Mouse (Mus musculus) adrenal gland, adult 2 months (tissue): ENCODE results near the gene Nol3. TPM values are rescaled to one million over a fixed set of nuclear protein-coding genes. Genes with fewer than 3 reads are reported as not detected.
"Not testable (repeated sequence)": the region's sequence is repeated elsewhere in the genome, so short reads cannot be mapped to it uniquely, and the experiment has no call there.

Source experiments
- DNase-seq: peaks from one replicate; pipeline ENCODE4 v3.0.0; 2021
- long read RNA-seq: library from polyadenylated mRNA; stranded (forward); transcript quantifications from one replicate; pipeline ENCODE4 v2.0.0, GENCODE M21; 2021
- polyA plus RNA-seq: library from polyadenylated mRNA; depleted of rRNA; stranded (reverse); fragments of >200 nt; gene quantifications from 2 replicates; pipeline ENCODE4 v1.2.3, GENCODE M21; 2012; rRNA removed
- total RNA-seq, 2 experiments: library from RNA; stranded (reverse); gene quantifications; 2 replicates each; pipeline ENCODE4 v1.2.3; 2021

Gene Nol3
- total RNA-seq = 10 to 100 TPM in 1 of 2 experiments, 1 to 10 TPM in 1; 6.2 to 10.3 TPM
- 4.4 and 5.3 TPM in 2 replicates for polyA plus RNA-seq
- long read RNA-seq, transcript Nol3-201 (4 exons, 3,176 nt) = major isoform, 5 of 8 reads
- long read RNA-seq, partial matches to known transcripts = 2 of 8 reads
- long read RNA-seq, other reads (novel, unspliced or antisense) = 1 of 8 reads

- no peak for DNase-seq
Observed at GRCm38 (mm10) chr8:105275840-105276239, at the start of gene Nol3. Nol3 (plus strand) TSS chr8:105276140.

GRCm38 (mm10) chr8:105231503-105232320 lies 44.2 kb upstream of the Nol3 start:
- DNase-seq = no peak

GRCm38 (mm10) chr8:105232321-105232693 lies 43.6 kb upstream of the Nol3 start:
- DNase-seq = not testable (repeated sequence)

GRCm38 (mm10) chr8:105233126-105233935 lies 42.6 kb upstream of the Nol3 start:
- DNase-seq = no peak

GRCm38 (mm10) chr8:105235206-105235605 lies 40.7 kb upstream of the Nol3 start:
- no peak for DNase-seq

- no peak for DNase-seq
Observed at GRCm38 (mm10) chr8:105237442-105238142, 38.3 kb upstream of the Nol3 start.

- DNase-seq = no peak
Observed at GRCm38 (mm10) chr8:105241016-105241415, 34.9 kb upstream of the Nol3 start.

- DNase-seq = no peak
Observed at GRCm38 (mm10) chr8:105251954-105252353, 24.0 kb upstream of the Nol3 start.

GRCm38 (mm10) chr8:105252680-105253537 lies 23.0 kb upstream of the Nol3 start:
- no peak for DNase-seq

- no peak for DNase-seq
Observed at GRCm38 (mm10) chr8:105253766-105254151, 22.2 kb upstream of the Nol3 start.

- peak; percentile 90 for DNase-seq
Observed at GRCm38 (mm10) chr8:105254152-105254965, 21.6 kb upstream of the Nol3 start.

GRCm38 (mm10) chr8:105254966-105255350 lies 21.0 kb upstream of the Nol3 start, which contains the start of gene B3gnt9:
B3gnt9 (minus strand) TSS chr8:105255153.
- peak; percentile 52 for DNase-seq

GRCm38 (mm10) chr8:105257318-105258114 lies 18.4 kb upstream of the Nol3 start:
- DNase-seq = no peak

- no peak for DNase-seq
Observed at GRCm38 (mm10) chr8:105258911-105259720, 16.8 kb upstream of the Nol3 start.

GRCm38 (mm10) chr8:105259721-105260320 lies 16.1 kb upstream of the Nol3 start:
- peak; percentile 81 for DNase-seq

- DNase-seq = no peak
Observed at GRCm38 (mm10) chr8:105260371-105261099, 15.4 kb upstream of the Nol3 start.

GRCm38 (mm10) chr8:105261326-105261980 lies 14.5 kb upstream of the Nol3 start:
- no peak for DNase-seq
